Mouse (Mus musculus): ENCODE measurements around the gene Nfe2l3. TPM values are rescaled to one million over a fixed set of nuclear protein-coding genes. Genes with fewer than 3 reads are reported as not detected.

Nfe2l3 gene
- polyA plus RNA-seq, 1 experiment from 2014 or later: 6.0 TPM

- 79% methylated on average over 4 of the region's 4 CpGs for WGBS
- H3K36me3 ChIP-seq (ENCODE audit: control insufficient read depth, insufficient read depth, low read length): no peaks in the 10 kb centered on the region
- H3K4me1 ChIP-seq (ENCODE audit: control insufficient read depth, insufficient read depth, low read depth, low read length): peaks cover 5% of the 10 kb centered on the region; the same call in 1 of the 2 replicates
- no peaks in the 10 kb centered on the region for H3K9me3 ChIP-seq (ENCODE audit: control insufficient read depth, low read length)
- H3K27ac ChIP-seq (ENCODE audit: low read depth, low read length): no peak overlapping the region
- H3K27me3 ChIP-seq (replicated peaks; ENCODE audit: control insufficient read depth, insufficient read depth, low read length): no peaks in the 10 kb centered on the region; the same call in none of the 2 replicates
- H3K9ac ChIP-seq (ENCODE audit: low read depth, low read length): no peak overlapping the region
- no peak overlapping the region for H3K4me3 ChIP-seq (ENCODE audit: low read length)
- no peak overlapping the region for H3K4me2 ChIP-seq (ENCODE audit: low read length)
- ATAC-seq: no peak
Observed at GRCm38 (mm10) chr6:51437665-51438064, 5.2 kb downstream of the Nfe2l3 start.

GRCm38 (mm10) chr6:51438826-51439330 lies 6.4 kb downstream of the Nfe2l3 start:
- Histone ChIP-seq H3K27me3 (replicated peaks; ENCODE audit: control insufficient read depth, insufficient read depth, low read length) (no peaks in the 10 kb centered on the region), H3K36me3 (ENCODE audit: control insufficient read depth, insufficient read depth, low read length) (no peaks in the 10 kb centered on the region), H3K4me1 (ENCODE audit: control insufficient read depth, insufficient read depth, low read depth, low read length) (no peaks in the 10 kb centered on the region), H3K27ac (ENCODE audit: low read depth, low read length) (no peak overlapping the region), H3K4me2 (ENCODE audit: low read length) (no peak overlapping the region), H3K9me3 (ENCODE audit: control insufficient read depth, low read length) (no peaks in the 10 kb centered on the region), H3K4me3 (ENCODE audit: low read length) (no peak overlapping the region), H3K9ac (ENCODE audit: low read depth, low read length) (no peak overlapping the region)
- 72% methylated on average over 9 of the region's 9 CpGs for WGBS
- ATAC-seq: peak; percentile 30; the same call in 1 of the 2 replicates

GRCm38 (mm10) chr6:51442191-51442835 lies 9.8 kb downstream of the Nfe2l3 start:
- H3K27me3 ChIP-seq (replicated peaks; ENCODE audit: control insufficient read depth, insufficient read depth, low read length): no peaks in the 10 kb centered on the region
- ATAC-seq: no peak
- H3K36me3 ChIP-seq (ENCODE audit: control insufficient read depth, insufficient read depth, low read length): no peaks in the 10 kb centered on the region
- no peak overlapping the region for H3K27ac ChIP-seq (ENCODE audit: low read depth, low read length)
- no peaks in the 10 kb centered on the region for H3K4me1 ChIP-seq (ENCODE audit: control insufficient read depth, insufficient read depth, low read depth, low read length)
- WGBS: 71% methylated on average over 9 of the region's 9 CpGs
- H3K9ac ChIP-seq (ENCODE audit: low read depth, low read length): no peak overlapping the region
- H3K9me3 ChIP-seq (ENCODE audit: control insufficient read depth, low read length): no peaks in the 10 kb centered on the region
- H3K4me2 ChIP-seq (ENCODE audit: low read length): no peak overlapping the region
- no peak overlapping the region for H3K4me3 ChIP-seq (ENCODE audit: low read length)

DNA sequence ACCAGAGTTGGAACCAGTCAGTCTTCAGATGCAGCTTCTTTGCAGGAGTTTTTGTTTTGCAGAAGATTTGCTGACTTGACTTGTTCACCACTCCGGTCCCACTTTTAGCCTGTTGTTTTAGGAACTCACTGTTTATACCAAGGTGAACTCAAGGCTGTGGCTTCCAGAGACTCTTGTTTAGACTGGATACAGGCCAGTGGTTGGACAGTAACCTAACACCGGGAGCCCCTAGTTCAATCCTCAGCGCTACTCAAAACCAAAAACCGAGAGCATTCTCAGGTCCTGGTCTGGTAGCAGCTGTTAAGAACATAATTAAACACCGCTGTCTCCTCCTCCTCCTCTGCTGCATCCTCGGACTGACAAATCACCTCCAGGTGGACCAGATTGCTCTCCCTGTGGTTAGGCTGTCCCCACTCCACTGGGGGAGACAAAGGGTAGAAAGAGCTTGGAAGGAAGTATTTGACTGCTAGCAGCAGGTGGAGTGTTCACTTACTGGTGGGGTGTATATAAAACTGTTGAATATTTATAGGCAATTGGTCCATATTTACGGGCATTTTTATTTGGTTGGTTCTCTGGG lies 20.5 kb downstream of the Nfe2l3 start:
- 72% methylated on average over 7 of the region's 7 CpGs for WGBS
- Histone ChIP-seq H3K9ac (ENCODE audit: low read depth, low read length) (no peak overlapping the region), H3K4me3 (ENCODE audit: low read length) (no peak overlapping the region), H3K36me3 (ENCODE audit: control insufficient read depth, insufficient read depth, low read length) (no peaks in the 10 kb centered on the region; the same call in 1 of the 2 replicates), H3K27me3 (replicated peaks; ENCODE audit: control insufficient read depth, insufficient read depth, low read length) (no peaks in the 10 kb centered on the region), H3K27ac (ENCODE audit: low read depth, low read length) (no peak overlapping the region), H3K4me2 (ENCODE audit: low read length) (no peak overlapping the region), H3K9me3 (ENCODE audit: control insufficient read depth, low read length) (no peaks in the 10 kb centered on the region), H3K4me1 (ENCODE audit: control insufficient read depth, insufficient read depth, low read depth, low read length) (no peaks in the 10 kb centered on the region)
- no peak for ATAC-seq

- Histone ChIP-seq H3K36me3 (ENCODE audit: control insufficient read depth, insufficient read depth, low read length) (peaks cover 11% of the 10 kb centered on the region), H3K9ac (ENCODE audit: low read depth, low read length) (no peak overlapping the region), H3K27ac (ENCODE audit: low read depth, low read length) (no peak overlapping the region), H3K4me3 (ENCODE audit: low read length) (no peak overlapping the region), H3K27me3 (replicated peaks; ENCODE audit: control insufficient read depth, insufficient read depth, low read length) (no peaks in the 10 kb centered on the region), H3K4me2 (ENCODE audit: low read length) (no peak overlapping the region), H3K4me1 (ENCODE audit: control insufficient read depth, insufficient read depth, low read depth, low read length) (no peaks in the 10 kb centered on the region), H3K9me3 (ENCODE audit: control insufficient read depth, low read length) (no peaks in the 10 kb centered on the region)
- 84% methylated on average over 3 of the region's 3 CpGs for WGBS
- no peak for ATAC-seq
Observed at GRCm38 (mm10) chr6:51454949-51455348, 22.5 kb downstream of the Nfe2l3 start.

GRCm38 (mm10) chr6:51456198-51456597 lies 23.7 kb downstream of the Nfe2l3 start:
- peaks cover 19% of the 10 kb centered on the region for H3K36me3 ChIP-seq (ENCODE audit: control insufficient read depth, insufficient read depth, low read length)
- 81% methylated on average over 1 of the region's 1 CpGs for WGBS
- H3K4me3 ChIP-seq (ENCODE audit: low read length): no peak overlapping the region
- H3K27me3 ChIP-seq (replicated peaks; ENCODE audit: control insufficient read depth, insufficient read depth, low read length): no peaks in the 10 kb centered on the region
- ATAC-seq: no peak
- no peaks in the 10 kb centered on the region for H3K4me1 ChIP-seq (ENCODE audit: control insufficient read depth, insufficient read depth, low read depth, low read length)
- no peak overlapping the region for H3K27ac ChIP-seq (ENCODE audit: low read depth, low read length)
- H3K4me2 ChIP-seq (ENCODE audit: low read length): no peak overlapping the region
- no peak overlapping the region for H3K9ac ChIP-seq (ENCODE audit: low read depth, low read length)
- H3K9me3 ChIP-seq (ENCODE audit: control insufficient read depth, low read length): no peaks in the 10 kb centered on the region

GRCm38 (mm10) chr6:51457283-51457682 lies 24.8 kb downstream of the Nfe2l3 start:
- Histone ChIP-seq H3K27ac (ENCODE audit: low read depth, low read length) (no peak overlapping the region), H3K36me3 (ENCODE audit: control insufficient read depth, insufficient read depth, low read length) (peaks cover 27% of the 10 kb centered on the region), H3K4me2 (ENCODE audit: low read length) (no peak overlapping the region), H3K4me1 (ENCODE audit: control insufficient read depth, insufficient read depth, low read depth, low read length) (no peaks in the 10 kb centered on the region), H3K9ac (ENCODE audit: low read depth, low read length) (no peak overlapping the region), H3K9me3 (ENCODE audit: control insufficient read depth, low read length) (no peaks in the 10 kb centered on the region), H3K4me3 (ENCODE audit: low read length) (no peak overlapping the region), H3K27me3 (replicated peaks; ENCODE audit: control insufficient read depth, insufficient read depth, low read length) (no peaks in the 10 kb centered on the region)
- no peak for ATAC-seq
- 87% methylated on average over 3 of the region's 3 CpGs for WGBS

GRCm38 (mm10) chr6:51457770-51458387 lies 25.4 kb downstream of the Nfe2l3 start:
- peaks cover 29% of the 10 kb centered on the region for H3K36me3 ChIP-seq (ENCODE audit: control insufficient read depth, insufficient read depth, low read length)
- H3K27me3 ChIP-seq (replicated peaks; ENCODE audit: control insufficient read depth, insufficient read depth, low read length): no peaks in the 10 kb centered on the region
- no peak overlapping the region for H3K27ac ChIP-seq (ENCODE audit: low read depth, low read length)
- 90% methylated on average over 8 of the region's 8 CpGs for WGBS
- H3K9ac ChIP-seq (ENCODE audit: low read depth, low read length): no peak overlapping the region
- no peak for ATAC-seq
- H3K9me3 ChIP-seq (ENCODE audit: control insufficient read depth, low read length): no peaks in the 10 kb centered on the region
- H3K4me3 ChIP-seq (ENCODE audit: low read length): no peak overlapping the region
- no peak overlapping the region for H3K4me2 ChIP-seq (ENCODE audit: low read length)
- no peaks in the 10 kb centered on the region for H3K4me1 ChIP-seq (ENCODE audit: control insufficient read depth, insufficient read depth, low read depth, low read length)

- H3K27ac ChIP-seq (ENCODE audit: low read depth, low read length): no peak overlapping the region
- no peaks in the 10 kb centered on the region for H3K9me3 ChIP-seq (ENCODE audit: control insufficient read depth, low read length)
- no peak overlapping the region for H3K9ac ChIP-seq (ENCODE audit: low read depth, low read length)
- WGBS: 54% methylated on average over 2 of the region's 2 CpGs
- no peak overlapping the region for H3K4me3 ChIP-seq (ENCODE audit: low read length)
- no peaks in the 10 kb centered on the region for H3K27me3 ChIP-seq (replicated peaks; ENCODE audit: control insufficient read depth, insufficient read depth, low read length)
- no peak overlapping the region for H3K4me2 ChIP-seq (ENCODE audit: low read length)
- H3K36me3 ChIP-seq (ENCODE audit: control insufficient read depth, insufficient read depth, low read length): peaks cover 38% of the 10 kb centered on the region
- H3K4me1 ChIP-seq (ENCODE audit: control insufficient read depth, insufficient read depth, low read depth, low read length): peaks cover 2% of the 10 kb centered on the region; the same call in 1 of the 2 replicates
- peak; percentile 5; the same call in 1 of the 2 replicates for ATAC-seq
Observed at GRCm38 (mm10) chr6:51458925-51459312, 26.4 kb downstream of the Nfe2l3 start.
